Mouse (Mus musculus) lung, postnatal 0 days (tissue): ENCODE data around the gene Il1r1. TPM values are rescaled to one million over a fixed set of nuclear protein-coding genes. Genes with fewer than 3 reads are reported as not detected.

Source experiments
- ATAC-seq: fragments of 200-750 bp; cut with Nextera tagmentation; 2 replicates; pipeline ENCODE4 v1.8.0; 2017; ENCODE audit warnings: moderate library complexity
- DNase-seq: peaks from one replicate; pipeline ENCODE4 v3.0.0-alpha.2; 2016; ENCODE audit warnings: low spot score
- H3K27ac ChIP-seq: fragments of 300-500 bp; sonication (generic); 2 replicates; pipeline ENCODE4 v1.5.1; 2014; ENCODE audit warnings: antibody characterized with exemption, mild to moderate bottlenecking, low read length, mixed read lengths
- H3K27me3 ChIP-seq: fragments of 300-500 bp; sonication (generic); replicated peaks from 2 replicates; pipeline ENCODE4 v1.6.1; 2014; ENCODE audit warnings: low read length, mixed read lengths; ENCODE audit not compliant: insufficient read depth
- H3K36me3 ChIP-seq: fragments of 300-500 bp; sonication (generic); 2 replicates; pipeline ENCODE4 v1.6.1; 2014; ENCODE audit warnings: low read length, mixed read lengths; ENCODE audit not compliant: insufficient read depth
- H3K4me1 ChIP-seq: fragments of 300-500 bp; sonication (generic); 2 replicates; pipeline ENCODE4 v1.6.1; 2014; ENCODE audit warnings: antibody characterized with exemption, low read depth, low read length, mixed read lengths; ENCODE audit not compliant: insufficient read depth
- H3K4me2 ChIP-seq: fragments of 300-500 bp; sonication (generic); replicated peaks from 2 replicates; pipeline ENCODE4 v1.6.1; 2014; ENCODE audit warnings: low read depth, mild to moderate bottlenecking, low read length, moderate library complexity, mixed read lengths
- H3K4me3 ChIP-seq: fragments of 300-500 bp; sonication (generic); 2 replicates; pipeline ENCODE4 v1.5.1; 2014; ENCODE audit warnings: low read depth, low read length
- H3K9ac ChIP-seq: fragments of 300-500 bp; sonication (generic); replicated peaks from 2 replicates; pipeline ENCODE4 v1.6.1; 2014; ENCODE audit warnings: low read depth, mild to moderate bottlenecking
- H3K9me3 ChIP-seq: fragments of 300-500 bp; sonication (generic); 2 replicates; pipeline ENCODE4 v1.6.1; 2016; ENCODE audit warnings: low read length, mixed read lengths
- CTCF ChIP-seq: IDR thresholded peaks from 2 replicates; pipeline ENCODE4 v1.5.1; 2016; ENCODE audit warnings: antibody characterized with exemption, mild to moderate bottlenecking
- EP300 ChIP-seq: IDR thresholded peaks from 2 replicates; pipeline ENCODE4 v1.6.1; 2016; ENCODE audit warnings: antibody characterized with exemption, mild to moderate bottlenecking, control low read depth
- WGBS: fragments of 180-500 bp; shearing (Covaris S2); extraction: QIAGEN DNeasy Blood & Tissue Kit; methylation state at CpG from one replicate; pipeline ENCODE4 v1.1.7; 2014; 5-methylcytosine and 5-hydroxymethylcytosine counted together
- polyA plus RNA-seq: library from polyadenylated mRNA; unstranded; fragments of >200 nt; fragmentation: Nextera tagmentation; extraction: Ambion mirVana; gene quantifications from 2 replicates; pipeline ENCODE4 v1.2.1, GENCODE M21; 2015

Gene Il1r1
- polyA plus RNA-seq, 1 experiment from 2014 or later, result 13.5 TPM

GRCm38 (mm10) chr1:40360969-40361368 is 136.1 kb downstream of the Il1r1 start:
- ATAC-seq (no peak), DNase-seq (no peak)
- no peaks in the 10 kb centered on the region for H3K36me3 ChIP-seq
- H3K9ac ChIP-seq, result no peak overlapping the region
- no peaks in the 10 kb centered on the region for H3K9me3 ChIP-seq
- TF ChIP-seq EP300 (no peak), CTCF (no peak)
- H3K27ac ChIP-seq, result no peak overlapping the region
- WGBS, result 68% methylated on average over 7 of the region's 7 CpGs
- H3K4me2 ChIP-seq, result no peak overlapping the region
- no peaks in the 10 kb centered on the region for H3K27me3 ChIP-seq
- no peaks in the 10 kb centered on the region for H3K4me1 ChIP-seq
- H3K4me3 ChIP-seq, result no peak overlapping the region

- H3K36me3 ChIP-seq, result no peaks in the 10 kb centered on the region
- TF ChIP-seq EP300 (no peak), CTCF (no peak)
- H3K4me1 ChIP-seq, result no peaks in the 10 kb centered on the region
- H3K9me3 ChIP-seq, result no peaks in the 10 kb centered on the region
- 37% methylated on average over 1 of the region's 1 CpGs for WGBS
- no peak overlapping the region for H3K27ac ChIP-seq
- no peaks in the 10 kb centered on the region for H3K27me3 ChIP-seq
- no peak overlapping the region for H3K4me3 ChIP-seq
- no peak for DNase-seq
- no peak for ATAC-seq
- H3K9ac ChIP-seq, result no peak overlapping the region
- H3K4me2 ChIP-seq, result no peak overlapping the region
Measured at GRCm38 (mm10) chr1:40361596-40361995, 136.7 kb downstream of the Il1r1 start.

GRCm38 (mm10) chr1:40362784-40363183 is 137.9 kb downstream of the Il1r1 start:
- Histone ChIP-seq H3K36me3 (no peaks in the 10 kb centered on the region), H3K9me3 (no peaks in the 10 kb centered on the region), H3K4me1 (no peaks in the 10 kb centered on the region), H3K27me3 (no peaks in the 10 kb centered on the region), H3K4me2 (no peak overlapping the region), H3K4me3 (no peak overlapping the region), H3K9ac (no peak overlapping the region), H3K27ac (no peak overlapping the region)
- DNase-seq (no peak), ATAC-seq (no peak)
- 66% methylated on average over 11 of the region's 11 CpGs for WGBS
- TF ChIP-seq CTCF (no peak), EP300 (no peak)

Other genes with a start within 250 kb of the Il1r1 start
- 1.8 and 3.9 TPM in 2 replicates for gene Il1r2, start 151.0 kb upstream of the Il1r1 start, polyA plus RNA-seq
- 6.3 and 8.2 TPM in 2 replicates for gene Il1rl2, start 99.5 kb downstream of the Il1r1 start, polyA plus RNA-seq
- 0.39 and 0.44 TPM in 2 replicates for gene Il1rl1, start 204.5 kb downstream of the Il1r1 start, polyA plus RNA-seq
- 38.2 and 39.5 TPM in 2 replicates for gene Il18r1, start 240.5 kb downstream of the Il1r1 start, polyA plus RNA-seq